Mouse (Mus musculus) frontal cortex, adult 2 months (tissue): ENCODE results near the gene Il12rb1. TPM values are rescaled to one million over a fixed set of nuclear protein-coding genes. Genes with fewer than 3 reads are reported as not detected.
"Not testable (repeated sequence)": the region's sequence is repeated elsewhere in the genome, so short reads cannot be mapped to it uniquely, and the experiment has no call there.

Source experiments
- DNase-seq, 2 experiments: peaks; one replicate each; pipeline ENCODE4 v3.0.0; 2022; ENCODE audit warnings: low spot score in 1 of 2; ENCODE audit errors: extremely low spot score in 1 of 2
- polyA plus RNA-seq: library from polyadenylated mRNA; depleted of rRNA; stranded (reverse); fragments of >200 nt; gene quantifications from 2 replicates; pipeline ENCODE4 v1.2.3, GENCODE M21; 2012

Gene Il12rb1
- polyA plus RNA-seq, 1 experiment, result 0.48 TPM

DNA sequence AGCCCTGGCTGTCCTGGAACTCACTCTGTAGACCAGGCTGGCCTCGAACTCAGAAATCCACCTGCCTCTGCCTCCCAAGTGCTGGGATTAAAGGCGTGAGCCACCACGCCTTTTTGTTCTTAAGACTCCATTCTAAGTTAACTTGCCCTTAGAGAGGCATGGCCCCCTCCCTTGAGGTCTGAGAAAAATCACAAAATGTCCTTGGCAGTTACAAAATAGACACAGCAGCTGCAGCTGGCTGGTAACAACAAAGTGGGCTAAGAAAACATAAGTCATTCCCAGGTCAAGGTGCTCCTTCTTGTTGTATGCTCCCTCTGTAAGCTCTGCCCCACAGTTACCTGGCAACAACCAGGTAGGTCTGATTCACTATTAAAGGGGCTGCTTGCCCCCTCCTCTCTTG is 14.3 kb downstream of the Il12rb1 start:
- not testable (repeated sequence) for DNase-seq

DNA sequence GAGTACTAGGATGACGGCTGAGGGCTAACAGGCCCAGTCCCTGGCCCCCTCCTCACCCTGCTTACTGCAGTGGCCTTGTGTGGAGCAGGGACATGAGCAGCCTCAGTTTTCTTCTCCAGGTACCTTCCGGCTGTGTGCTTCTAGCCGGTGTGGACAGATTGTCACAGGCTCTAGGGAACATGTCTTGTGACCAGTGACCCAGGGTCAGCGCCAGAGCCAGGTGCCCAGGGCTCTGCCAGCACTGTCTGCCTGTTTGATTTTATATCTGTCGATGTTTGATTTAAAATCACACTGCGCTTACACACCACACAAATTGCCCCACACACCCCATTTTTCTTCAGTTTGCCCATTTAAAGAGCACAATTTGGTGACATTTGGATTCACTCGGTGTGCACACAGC is 15.6 kb downstream of the Il12rb1 start:
- DNase-seq, result no peak

DNA sequence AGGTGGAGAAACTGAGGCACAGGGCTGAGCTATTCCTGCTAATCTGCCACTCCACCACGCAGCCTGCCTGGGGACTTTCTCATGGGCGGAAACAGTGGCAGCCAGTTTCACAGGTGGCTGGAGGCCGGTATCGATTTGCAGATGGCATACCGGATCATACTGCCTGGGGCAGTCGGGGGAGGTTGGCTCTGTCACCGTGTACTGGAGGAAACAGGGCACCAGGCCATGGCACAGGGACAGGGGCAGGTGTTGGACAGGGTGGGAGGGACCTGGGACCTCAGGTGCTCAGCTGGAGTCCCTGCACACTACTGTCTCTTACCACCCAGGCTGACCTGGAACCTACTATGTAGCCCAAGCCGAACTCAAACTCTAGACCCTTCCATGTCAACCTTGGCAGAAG is 17.6 kb downstream of the Il12rb1 start:
- DNase-seq, result no peak

DNA sequence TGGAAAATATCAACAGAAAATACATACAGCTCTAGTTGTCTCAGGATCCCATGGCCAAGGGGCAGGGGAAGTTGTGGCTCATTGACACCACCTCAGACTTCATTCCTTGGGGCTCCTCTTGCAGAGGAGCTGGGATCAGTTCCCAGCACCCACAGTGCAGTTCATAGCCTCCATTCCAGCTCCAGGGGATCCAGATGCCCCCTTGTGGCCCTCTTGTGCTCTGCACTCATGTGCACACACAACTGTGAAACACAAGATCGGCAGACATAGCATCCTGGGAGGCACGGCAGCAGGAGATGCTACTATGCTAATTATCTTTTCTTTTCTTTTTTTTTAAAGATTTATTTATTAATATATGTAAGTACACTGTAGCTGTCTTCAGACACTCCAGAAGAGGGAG is 18.8 kb downstream of the Il12rb1 start:
- no peak for DNase-seq

DNA sequence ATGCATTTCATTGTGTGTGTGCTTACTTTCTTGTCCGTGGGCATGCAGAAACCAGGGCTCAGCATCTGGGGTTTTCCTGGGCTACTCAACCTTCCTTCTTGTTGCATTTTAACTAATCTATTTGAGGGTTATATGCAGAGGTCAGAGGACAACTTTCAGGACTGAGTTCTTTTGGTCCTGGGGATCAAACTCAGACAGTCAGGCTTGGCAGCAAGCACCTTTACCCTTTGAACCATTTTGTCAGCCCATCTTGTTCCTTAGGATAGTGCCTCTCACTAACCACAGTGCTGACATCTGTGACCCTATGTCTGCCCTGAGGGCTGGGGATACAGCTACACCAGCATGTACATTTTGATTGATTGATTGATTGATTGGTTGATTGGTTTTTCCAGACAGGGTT is 19.5 kb downstream of the Il12rb1 start:
- DNase-seq, result no peak

DNA sequence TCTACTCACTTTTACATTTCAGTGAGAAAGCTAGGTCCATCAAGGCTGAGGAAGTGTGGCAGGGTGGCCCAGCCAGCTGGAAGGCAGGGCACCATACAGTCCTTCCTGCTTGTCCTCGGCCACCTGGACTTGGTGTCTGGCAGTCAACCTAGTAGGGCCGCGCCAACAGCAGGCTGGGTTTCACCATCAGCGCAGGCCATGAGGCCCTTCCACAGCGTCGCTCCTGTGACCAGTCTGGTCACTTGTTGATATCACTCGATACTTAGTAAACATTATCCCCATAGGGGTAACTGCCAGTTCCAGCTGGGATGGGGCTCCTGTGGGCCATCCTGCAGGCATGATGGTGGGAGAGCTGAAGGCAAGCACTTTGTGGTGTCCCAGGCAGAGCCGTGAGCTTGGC is 23.3 kb downstream of the Il12rb1 start:
- no peak for DNase-seq

DNA sequence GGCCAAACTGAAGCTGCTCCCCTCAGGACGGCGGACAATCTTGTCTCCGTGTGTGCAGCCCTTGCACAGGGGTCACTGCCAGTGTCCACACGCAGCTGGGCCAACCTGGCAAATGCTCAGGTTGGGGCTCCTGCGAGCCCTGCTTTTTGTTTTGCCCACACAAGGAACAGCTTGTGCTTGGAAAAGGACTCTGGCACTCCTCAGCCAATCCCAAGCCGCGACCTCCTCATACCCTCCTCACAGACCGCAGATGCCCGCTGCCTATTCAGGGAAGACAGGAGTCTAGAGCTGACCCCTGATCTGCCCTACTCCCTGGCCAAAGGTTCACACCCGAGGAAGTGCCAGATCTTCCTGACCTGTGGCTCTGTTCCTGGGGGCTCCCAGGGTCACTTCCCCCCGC is 24.1 kb downstream of the Il12rb1 start:
- no peak for DNase-seq

DNA sequence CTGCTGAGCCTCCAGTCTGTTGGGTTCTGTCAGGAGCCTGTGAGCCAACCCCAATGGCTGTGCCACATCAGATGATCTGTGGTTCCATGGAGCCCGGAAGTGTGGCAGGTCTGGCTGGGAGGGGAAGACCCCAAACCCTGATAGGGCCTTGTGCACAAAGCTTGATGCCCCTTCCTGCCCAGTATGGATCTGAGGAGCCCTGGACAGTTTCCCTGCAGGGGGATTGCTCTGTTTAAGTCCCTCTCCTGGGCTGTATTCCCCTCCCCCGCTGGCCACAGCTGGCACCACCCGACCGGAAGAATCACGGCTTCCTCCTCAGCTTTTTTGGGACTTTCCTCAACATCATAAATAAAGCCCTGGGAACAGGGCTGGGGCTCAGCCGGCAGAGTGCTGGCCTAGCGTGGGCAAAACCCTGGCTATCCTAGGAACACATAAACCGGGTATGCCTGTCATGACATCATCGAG is 24.8 kb downstream of the Il12rb1 start:
- DNase-seq, result no peak

DNA sequence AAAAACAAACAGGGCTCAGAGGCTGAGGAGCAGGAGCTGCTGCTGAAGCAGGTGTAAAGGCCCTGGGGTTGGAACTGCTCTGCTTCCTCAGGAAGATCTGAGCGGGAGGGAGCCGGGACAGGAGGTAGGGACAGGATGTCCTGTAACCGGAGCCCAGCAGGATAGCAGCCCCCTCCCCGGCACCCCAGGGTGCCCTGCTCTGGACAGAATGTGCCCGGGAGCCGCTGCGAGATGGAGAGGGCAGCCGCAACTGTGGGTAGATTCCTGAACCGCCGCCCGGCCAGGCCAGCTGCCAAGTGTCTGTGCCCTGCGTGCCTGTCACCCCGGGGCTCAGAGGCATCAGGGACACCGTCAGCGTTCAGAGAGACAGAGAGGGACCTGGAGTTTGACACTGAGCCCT is 25.3 kb downstream of the Il12rb1 start:
- no peak for DNase-seq

DNA sequence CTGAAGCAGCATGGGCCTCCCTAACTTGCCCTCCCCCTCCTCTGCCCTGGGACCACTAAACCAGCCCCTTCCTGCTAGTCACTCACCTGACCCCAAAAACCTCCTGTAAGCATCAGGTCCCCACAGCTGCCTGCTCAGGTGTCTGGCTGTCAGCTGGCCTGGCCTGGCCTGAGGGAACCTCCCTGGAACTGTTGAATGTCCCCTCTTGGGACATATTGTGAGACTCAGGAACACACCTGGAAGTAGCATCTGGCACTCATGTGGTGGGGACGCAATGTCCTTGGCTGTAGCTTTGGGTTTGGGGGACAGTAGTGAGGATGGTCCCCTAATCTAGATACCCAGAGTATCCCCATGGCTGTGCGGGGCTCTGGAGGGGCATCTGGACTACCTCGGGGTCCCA is 25.8 kb downstream of the Il12rb1 start:
- DNase-seq, result no peak

DNA sequence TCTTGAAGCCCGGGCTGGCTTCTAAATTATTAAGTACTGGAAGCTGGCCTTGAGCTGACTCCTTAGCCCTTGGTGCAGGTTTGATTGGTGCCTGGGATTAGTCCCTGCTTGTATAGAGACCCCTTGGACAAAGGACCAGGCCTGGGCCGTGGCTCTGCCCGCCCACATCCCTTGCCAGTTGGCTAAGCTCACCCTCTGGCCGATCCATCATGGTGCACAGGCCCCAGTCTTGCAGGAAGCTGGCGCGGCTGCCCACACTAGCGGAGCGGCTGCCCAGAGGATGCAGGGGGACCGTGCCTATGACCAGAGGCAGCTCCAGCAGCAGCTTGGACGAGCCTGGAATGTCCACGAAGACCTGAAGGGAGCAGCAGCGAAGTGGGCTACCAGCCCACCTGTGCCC is 28.4 kb downstream of the Il12rb1 start:
- no peak for DNase-seq

DNA sequence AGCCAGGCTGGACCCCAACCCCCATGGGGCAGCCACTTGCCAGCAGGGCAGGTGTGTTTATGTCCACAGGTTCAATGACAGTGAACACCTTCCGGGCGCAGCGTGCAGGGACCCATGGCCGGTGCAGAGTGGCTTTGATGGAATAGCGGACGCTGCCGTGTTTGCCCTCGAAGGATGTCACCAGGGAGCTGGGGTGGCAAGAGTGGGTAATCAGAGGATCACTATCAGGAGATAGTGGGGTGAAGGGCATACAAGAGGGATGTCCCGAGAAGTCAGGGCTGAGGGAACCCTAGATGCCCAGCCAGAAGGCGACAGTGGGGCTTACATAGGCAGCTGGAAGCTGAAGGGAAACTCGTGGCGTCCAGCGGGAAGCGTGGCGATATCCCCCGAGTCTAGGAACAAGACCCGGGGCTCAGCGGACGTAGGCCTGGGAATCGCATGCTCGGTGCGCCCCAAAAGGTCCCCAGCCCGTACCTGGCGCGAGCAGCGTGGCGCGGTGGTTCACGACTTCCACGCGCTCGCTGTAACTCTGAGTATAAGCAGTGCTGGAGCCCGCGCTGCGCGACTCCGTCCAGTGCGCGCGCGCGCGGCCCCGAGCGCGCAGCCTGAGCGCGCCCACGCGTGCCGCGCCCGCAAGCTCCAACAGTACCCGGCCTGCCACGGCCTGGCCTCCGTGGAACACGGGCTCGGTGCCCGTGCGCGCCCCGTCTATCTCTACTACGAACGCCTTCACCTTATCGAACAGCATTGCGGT is 30.6 kb downstream of the Il12rb1 start:
- DNase-seq, result no peak

DNA sequence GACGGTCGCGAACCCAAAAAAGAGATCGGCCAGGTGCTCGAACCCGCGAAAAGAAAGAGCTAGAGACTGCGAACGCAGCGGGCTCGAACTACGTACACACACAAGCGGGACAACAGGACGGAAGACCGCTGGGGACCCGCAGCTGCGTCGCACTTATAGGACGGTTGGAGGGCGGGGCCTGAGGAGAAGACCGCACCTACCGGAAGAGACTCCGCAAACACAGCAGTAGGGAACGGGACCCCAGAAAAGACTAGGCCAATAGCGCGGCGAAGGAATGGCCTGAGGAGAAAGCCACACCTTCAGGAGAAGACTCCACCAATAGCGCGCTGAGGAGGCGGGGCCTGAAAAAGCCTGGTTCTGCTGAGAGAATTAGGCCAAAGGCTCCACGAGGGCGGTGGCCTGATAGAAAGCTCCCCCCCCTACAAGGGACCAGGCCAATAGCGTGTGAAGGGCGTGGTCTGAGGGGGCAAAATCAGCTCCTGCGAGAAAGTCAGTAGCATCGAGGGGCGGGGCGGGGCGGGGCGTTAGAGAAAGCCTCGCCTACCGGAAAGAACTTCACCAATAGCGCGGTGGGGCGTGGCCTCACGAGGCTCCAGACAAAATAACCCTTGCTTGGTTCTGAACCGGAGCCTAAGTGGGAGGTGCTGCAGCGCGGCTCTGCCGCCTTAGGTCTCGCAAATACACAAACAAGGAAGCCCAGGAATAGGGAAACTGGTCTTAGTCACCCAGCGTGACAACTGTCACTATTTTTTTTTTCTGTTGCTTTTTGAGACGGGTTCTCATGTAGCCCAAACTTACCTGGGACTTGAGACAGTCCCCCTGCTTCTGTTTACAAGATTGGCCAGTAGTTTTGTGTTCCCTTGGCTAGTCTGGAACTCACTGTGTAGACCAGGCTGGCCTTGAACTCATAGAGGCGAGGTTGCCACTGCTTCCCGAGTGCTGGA is 31.4 kb downstream of the Il12rb1 start, which contains the start of gene Arrdc2:
Gene Arrdc2, minus strand, starts transcription at position 313 of the 944 bp plus-strand sequence.
- DNase-seq, result peak; percentile 98 to 100

DNA sequence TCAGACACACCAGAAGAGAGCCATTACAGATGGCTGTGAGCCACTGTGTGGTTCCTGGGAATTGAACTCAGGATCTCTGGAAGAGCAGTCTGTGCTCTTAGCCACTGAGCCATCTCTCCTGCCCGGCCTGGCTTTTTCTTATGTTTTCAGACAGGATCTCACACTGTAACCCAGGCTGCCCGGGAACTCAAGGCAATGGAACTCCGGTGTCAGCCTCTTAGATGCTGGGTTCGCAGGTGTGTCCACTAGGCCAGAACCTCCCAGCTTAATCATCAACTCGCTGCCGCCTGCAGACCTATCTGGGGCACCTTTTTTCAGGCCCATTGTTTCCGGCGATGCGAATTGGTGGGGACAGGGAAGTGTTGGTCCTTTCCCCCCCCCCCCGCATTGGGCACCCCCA is 32.3 kb downstream of the Il12rb1 start:
- DNase-seq, result no peak

DNA sequence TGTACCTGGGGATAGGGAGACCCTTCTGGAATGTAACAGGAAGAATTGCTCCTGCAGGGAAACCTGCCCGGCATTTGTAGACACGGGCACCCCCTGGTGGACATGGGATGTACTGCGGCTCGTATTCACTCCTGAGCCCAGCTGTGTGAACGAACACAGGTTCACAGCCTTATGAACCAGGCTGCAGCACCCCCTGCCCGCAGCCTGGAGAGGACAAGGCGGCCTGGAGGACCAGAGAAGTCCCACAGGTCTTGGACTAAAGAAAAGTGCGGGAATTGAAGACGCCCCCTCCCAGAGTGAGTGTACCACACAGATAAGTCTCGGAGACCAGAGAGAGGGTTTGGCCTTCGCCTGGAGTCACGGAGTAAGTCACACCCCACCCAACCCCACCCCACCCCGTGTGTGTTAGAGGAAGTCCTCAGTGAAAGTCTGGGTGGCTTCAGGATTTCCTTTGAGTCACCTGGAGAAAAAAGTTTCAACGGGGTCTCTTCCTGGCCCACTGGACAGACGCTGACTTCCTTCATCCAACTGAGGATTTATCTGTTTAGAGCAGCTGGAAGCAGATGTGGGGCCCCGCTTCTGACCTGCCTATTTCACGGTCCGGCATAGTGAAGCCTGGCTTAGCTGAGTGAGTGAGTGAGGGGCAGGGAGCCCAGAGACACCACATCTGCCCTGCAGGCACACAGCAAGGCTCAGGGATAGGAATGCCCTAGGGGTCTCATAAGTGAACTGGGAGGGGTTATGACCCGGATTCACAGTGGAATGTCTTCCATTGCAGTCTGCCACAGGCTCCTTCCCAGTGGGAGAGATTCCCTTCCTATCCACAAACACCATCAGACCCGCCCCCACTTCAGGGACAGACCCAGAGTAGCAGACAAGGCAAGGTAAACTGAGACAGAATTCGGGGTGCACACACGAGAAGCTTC is 33.2 kb downstream of the Il12rb1 start:
- peak; percentile 75 to 97 for DNase-seq

DNA sequence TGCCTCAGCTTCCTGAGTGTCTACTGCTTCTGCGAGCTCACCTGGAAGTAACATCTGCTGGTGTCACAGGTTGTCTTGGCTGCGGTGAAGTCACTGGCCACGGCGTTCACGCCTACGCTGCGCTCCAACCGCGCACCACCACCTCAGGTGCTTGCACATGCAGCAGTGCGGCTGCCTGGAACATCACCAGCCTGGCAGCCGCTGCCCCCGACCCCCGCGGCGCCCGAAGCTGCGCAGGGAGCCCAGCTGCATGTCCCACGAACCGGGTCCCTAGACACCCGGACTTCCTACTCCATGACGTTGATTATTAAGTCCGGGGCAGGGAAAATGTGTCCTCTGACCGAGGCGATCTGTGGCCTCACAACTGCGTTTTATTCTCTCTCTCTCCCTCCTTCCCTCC is 34.2 kb downstream of the Il12rb1 start:
- no peak for DNase-seq

DNA sequence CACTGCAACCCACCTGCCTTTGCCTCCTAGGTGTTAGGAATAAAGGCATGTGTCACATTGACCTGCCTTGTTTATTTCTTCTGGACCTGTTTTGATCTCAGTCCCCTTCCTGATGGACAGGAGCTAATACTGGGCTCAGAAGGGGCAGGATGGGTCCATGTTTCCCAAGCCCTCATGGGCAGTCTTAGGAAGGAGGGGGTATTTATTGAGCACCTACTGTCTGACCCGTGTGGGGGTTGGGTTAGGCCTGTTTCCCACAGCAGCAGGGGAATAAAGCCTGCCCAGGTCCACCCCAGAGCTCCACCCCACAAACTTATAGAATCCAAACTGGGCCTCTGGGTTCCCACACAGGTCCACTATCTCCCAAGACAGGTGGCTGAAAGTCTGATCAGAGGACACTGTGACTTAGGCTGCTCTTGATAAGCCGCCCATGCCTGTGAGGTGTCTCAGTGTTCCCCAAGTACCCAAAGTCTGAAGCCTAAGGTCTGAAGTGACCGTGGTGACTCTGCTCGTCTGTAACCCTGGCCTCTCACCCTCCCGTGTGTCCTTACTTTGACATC is 35.0 kb downstream of the Il12rb1 start:
- no peak for DNase-seq

DNA sequence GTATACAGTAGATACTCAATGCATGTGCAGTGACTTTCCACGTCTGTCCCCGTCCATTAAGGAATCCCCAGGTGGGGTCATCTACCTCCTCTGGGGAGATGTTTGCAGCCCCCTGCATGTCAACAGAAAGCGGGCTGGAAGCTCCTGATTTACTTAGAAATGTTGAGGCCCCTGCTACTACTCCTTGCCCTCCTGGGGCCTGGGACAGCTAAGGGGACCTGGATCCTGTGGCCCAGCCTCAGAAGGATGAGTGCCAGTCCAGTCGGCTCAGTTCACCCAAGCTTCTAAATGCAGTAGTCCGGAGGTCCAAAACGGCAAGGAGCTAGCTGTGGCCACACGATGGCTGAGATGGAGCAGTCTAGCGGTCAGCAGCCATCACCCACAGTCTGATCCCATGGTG is 35.7 kb downstream of the Il12rb1 start:
- no peak for DNase-seq

DNA sequence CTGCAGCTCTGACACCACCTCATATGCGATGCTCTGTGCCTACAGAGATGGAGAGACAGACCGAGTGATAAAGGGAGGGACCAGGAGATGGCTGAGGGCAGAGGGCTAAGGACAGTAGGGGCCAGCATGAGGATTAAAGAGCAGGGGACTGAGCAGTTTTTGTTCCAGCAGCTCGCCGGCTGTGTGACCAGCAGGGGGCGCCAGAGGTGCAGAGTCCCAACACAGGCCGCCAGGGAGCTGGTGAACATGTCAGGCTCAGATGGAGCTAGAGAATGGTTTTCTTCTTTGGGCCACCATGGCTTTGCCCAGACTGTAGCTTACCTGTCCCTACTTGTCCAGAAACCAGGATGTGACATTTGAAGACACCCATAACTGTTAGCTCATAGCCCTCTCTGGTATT is 36.3 kb downstream of the Il12rb1 start:
- DNase-seq, result peak in 1 of 2 experiments; percentile 92

DNA sequence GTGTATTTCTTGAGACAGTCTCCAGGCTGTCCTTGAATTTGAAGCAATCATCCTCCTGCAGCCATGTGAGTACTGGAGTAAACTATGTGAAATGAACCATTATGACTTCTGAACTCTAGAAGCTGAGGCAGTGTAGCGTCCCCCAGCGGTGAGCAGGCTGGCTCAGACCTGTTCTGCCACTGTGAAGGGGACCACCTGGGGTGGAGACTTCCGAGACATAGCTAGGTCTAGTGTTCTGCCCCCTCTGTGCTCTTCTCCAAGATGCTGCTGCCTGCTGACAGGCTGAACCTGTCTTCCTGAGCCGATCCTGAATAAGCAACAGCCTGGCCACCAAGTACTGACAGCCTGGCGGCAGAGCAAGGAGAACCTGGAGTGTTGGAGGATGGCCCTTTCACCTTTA is 36.9 kb downstream of the Il12rb1 start:
- no peak for DNase-seq
